Mouse (Mus musculus) bone marrow macrophage, adult 2 months (primary cell): Measurements from ENCODE around the gene Banp.

Experiments
- CTCF ChIP-seq: IDR thresholded peaks from 2 replicates; pipeline ENCODE4 v1.5.1; 2012; ENCODE audit warnings: low read depth, mild to moderate bottlenecking, low read length, moderate library complexity
- POLR2A ChIP-seq: IDR thresholded peaks from 2 replicates; pipeline ENCODE4 v1.6.1; 2012; ENCODE audit warnings: mild to moderate bottlenecking, low read depth, low read length, borderline replicate concordance

GRCm38 (mm10) chr8:122047206-122047870 lies 97.8 kb downstream of the Banp start:
- TF ChIP-seq CTCF (peak; percentile 31; the same call in 1 of the 2 replicates), POLR2A (no peak)
